Mouse (Mus musculus) right cerebral cortex, postnatal 4 days (tissue): ENCODE results near the gene Gm10309.

Source experiments
- DNase-seq: peaks from one replicate; pipeline ENCODE4 v3.0.0-alpha.2; 2022

Gm10309 gene

GRCm38 (mm10) chr17:86505183-86505631 lies at the start of gene Gm10309:
TSS of gene Gm10309 (minus strand) at chr17:86505232.
- peak; percentile 20 for DNase-seq

- DNase-seq, result no peak
These were observed 47.0 kb upstream of the Gm10309 start for GRCm38 (mm10) chr17:86551995-86552394.

GRCm38 (mm10) chr17:86551561-86551960 lies 46.5 kb upstream of the Gm10309 start:
- no peak for DNase-seq

- DNase-seq, result no peak
These were observed 44.1 kb upstream of the Gm10309 start for GRCm38 (mm10) chr17:86549128-86549527.

GRCm38 (mm10) chr17:86546529-86546928 lies 41.5 kb upstream of the Gm10309 start:
- DNase-seq, result no peak

GRCm38 (mm10) chr17:86539881-86540430 lies 34.9 kb upstream of the Gm10309 start:
- no peak for DNase-seq

- peak; percentile 73 for DNase-seq
These were observed 31.0 kb upstream of the Gm10309 start for GRCm38 (mm10) chr17:86535827-86536656.

- DNase-seq, result peak; percentile 14
These were observed 30.1 kb upstream of the Gm10309 start for GRCm38 (mm10) chr17:86535096-86535495.

- DNase-seq, result no peak
These were observed 28.5 kb upstream of the Gm10309 start for GRCm38 (mm10) chr17:86533549-86533851.

- no peak for DNase-seq
These were observed 27.9 kb upstream of the Gm10309 start for GRCm38 (mm10) chr17:86532783-86533548.

- no peak for DNase-seq
These were observed 26.2 kb upstream of the Gm10309 start for GRCm38 (mm10) chr17:86531231-86531630.

- DNase-seq, result no peak
These were observed 24.4 kb upstream of the Gm10309 start for GRCm38 (mm10) chr17:86529411-86529810.

GRCm38 (mm10) chr17:86529003-86529402 lies 24.0 kb upstream of the Gm10309 start:
- DNase-seq, result no peak

GRCm38 (mm10) chr17:86527298-86527697 lies 22.3 kb upstream of the Gm10309 start:
- DNase-seq, result no peak

- DNase-seq, result no peak
These were observed 21.0 kb upstream of the Gm10309 start for GRCm38 (mm10) chr17:86526016-86526415.

GRCm38 (mm10) chr17:86525075-86525474 lies 20.0 kb upstream of the Gm10309 start:
- DNase-seq, result no peak

GRCm38 (mm10) chr17:86523843-86524242 lies 18.8 kb upstream of the Gm10309 start:
- no peak for DNase-seq

GRCm38 (mm10) chr17:86523374-86523773 lies 18.3 kb upstream of the Gm10309 start:
- DNase-seq, result no peak

GRCm38 (mm10) chr17:86522649-86523048 lies 17.6 kb upstream of the Gm10309 start:
- DNase-seq, result no peak

GRCm38 (mm10) chr17:86521252-86521651 lies 16.2 kb upstream of the Gm10309 start:
- DNase-seq, result no peak

GRCm38 (mm10) chr17:86518604-86519003 lies 13.6 kb upstream of the Gm10309 start:
- DNase-seq, result no peak

- DNase-seq, result no peak
These were observed 11.6 kb upstream of the Gm10309 start for GRCm38 (mm10) chr17:86516630-86517029.

GRCm38 (mm10) chr17:86514974-86515620 lies 10.1 kb upstream of the Gm10309 start:
- no peak for DNase-seq
